Mouse (Mus musculus): ENCODE data around the gene Stxbp5. TPM values are rescaled to one million over a fixed set of nuclear protein-coding genes. Genes with fewer than 3 reads are reported as not detected.
A peak's percentile ranks its signal among the peaks of the same experiment; 100 is the strongest.

Stxbp5 gene
- polyA plus RNA-seq, 1 experiment = 21.0 TPM

DNA sequence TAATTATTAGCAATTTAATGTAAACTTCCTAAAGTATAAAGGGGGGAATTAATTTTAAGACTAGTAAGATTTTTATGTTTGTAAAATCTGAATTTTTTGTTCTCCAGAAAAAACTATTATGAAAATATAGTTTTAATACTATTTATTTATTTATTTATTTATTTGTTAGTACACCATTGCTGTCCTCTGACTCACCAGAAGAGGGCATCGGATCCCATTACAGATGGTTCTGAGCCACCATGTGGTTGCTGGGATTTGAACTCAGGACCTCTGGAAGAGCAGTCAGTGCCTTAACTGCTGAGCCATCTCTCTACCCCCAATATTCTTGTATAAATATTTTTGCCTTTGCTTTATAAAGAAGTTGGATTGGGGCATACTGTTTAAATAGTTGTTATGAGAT is 104.5 kb downstream of the Stxbp5 start:
- no peak for DNase-seq (ENCODE audit: low read depth)
- TF ChIP-seq POLR2A (IDR thresholded peaks at IDR 0.05; ENCODE audit: borderline replicate concordance, extremely low read depth, insufficient read depth, insufficient read length, poor library complexity, severe bottlenecking) (no peak), CTCF (IDR thresholded peaks at IDR 0.05; ENCODE audit: borderline replicate concordance, extremely low read depth, insufficient read depth, insufficient read length) (no peak)

DNA sequence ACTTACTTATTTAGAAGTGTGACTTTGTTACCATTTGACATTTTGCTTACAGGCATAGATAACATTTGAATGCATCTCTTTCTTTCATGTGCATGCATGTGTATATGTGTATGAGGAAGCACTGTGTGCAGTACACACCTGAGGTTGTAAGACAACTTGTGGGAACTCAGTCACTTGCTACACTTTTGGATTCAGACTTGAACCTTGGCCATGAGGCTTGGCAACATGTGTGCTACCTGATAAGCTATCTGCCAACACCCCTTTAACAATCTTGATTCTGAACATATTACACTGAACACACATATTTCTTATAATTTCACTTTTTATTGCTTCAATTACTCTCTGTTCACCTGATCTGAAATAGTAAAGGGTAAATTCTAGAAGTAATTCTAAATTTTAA is 106.5 kb downstream of the Stxbp5 start:
- no peak for TF ChIP-seq POLR2A (IDR thresholded peaks at IDR 0.05; ENCODE audit: borderline replicate concordance, extremely low read depth, insufficient read depth, insufficient read length, poor library complexity, severe bottlenecking)
- no peak for TF ChIP-seq CTCF (IDR thresholded peaks at IDR 0.05; ENCODE audit: borderline replicate concordance, extremely low read depth, insufficient read depth, insufficient read length)
- DNase-seq (ENCODE audit: low read depth) = no peak

DNA sequence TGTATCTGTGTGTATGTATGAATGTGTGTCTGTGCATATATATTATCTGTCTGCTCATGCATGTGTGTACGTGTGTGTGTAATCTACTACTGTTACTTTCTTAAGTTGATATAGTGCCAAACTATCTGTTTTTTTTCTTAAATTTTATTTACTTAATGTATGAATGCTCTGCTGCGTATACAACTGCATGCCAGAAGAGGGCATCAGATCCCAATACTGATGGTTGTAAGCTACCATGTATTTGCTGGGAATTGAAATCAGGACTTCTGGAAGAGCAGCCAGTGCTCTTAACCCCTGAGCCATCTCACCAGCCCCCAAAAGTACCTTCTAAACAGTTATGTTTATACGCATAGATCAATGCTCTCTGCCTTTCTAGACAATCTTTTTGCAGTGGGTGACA is 109.9 kb downstream of the Stxbp5 start:
- no peak for TF ChIP-seq CTCF (IDR thresholded peaks at IDR 0.05; ENCODE audit: borderline replicate concordance, extremely low read depth, insufficient read depth, insufficient read length)
- no peak for TF ChIP-seq POLR2A (IDR thresholded peaks at IDR 0.05; ENCODE audit: borderline replicate concordance, extremely low read depth, insufficient read depth, insufficient read length, poor library complexity, severe bottlenecking)
- DNase-seq (ENCODE audit: low read depth) = no peak

DNA sequence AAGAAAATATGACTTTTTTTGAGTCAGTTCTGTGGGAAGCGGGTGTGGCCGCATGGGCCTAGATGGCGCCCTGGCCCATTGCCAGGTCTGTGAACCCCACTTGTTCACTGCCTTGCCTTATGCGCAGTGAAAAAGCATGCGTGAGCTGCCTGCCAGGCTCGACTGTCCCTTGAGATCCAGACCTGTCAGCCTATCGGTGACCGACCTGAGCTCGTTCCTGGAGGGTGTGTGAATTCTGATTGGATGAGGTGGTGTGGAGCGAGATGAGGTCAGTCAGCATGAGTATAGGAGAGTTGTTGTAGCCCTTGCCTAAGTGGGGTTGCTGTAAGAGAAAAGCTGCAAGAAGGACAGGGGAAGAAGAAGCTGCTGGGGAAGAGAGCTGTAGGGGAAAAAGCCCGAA is 114.4 kb downstream of the Stxbp5 start:
- no peak for TF ChIP-seq CTCF (IDR thresholded peaks at IDR 0.05; ENCODE audit: borderline replicate concordance, extremely low read depth, insufficient read depth, insufficient read length)
- no peak for TF ChIP-seq POLR2A (IDR thresholded peaks at IDR 0.05; ENCODE audit: borderline replicate concordance, extremely low read depth, insufficient read depth, insufficient read length, poor library complexity, severe bottlenecking)
- no peak for DNase-seq (ENCODE audit: low read depth)

GRCm38 (mm10) chr10:9785651-9786050 is 115.2 kb downstream of the Stxbp5 start:
- peak; percentile 28 for DNase-seq (ENCODE audit: low read depth)

DNA sequence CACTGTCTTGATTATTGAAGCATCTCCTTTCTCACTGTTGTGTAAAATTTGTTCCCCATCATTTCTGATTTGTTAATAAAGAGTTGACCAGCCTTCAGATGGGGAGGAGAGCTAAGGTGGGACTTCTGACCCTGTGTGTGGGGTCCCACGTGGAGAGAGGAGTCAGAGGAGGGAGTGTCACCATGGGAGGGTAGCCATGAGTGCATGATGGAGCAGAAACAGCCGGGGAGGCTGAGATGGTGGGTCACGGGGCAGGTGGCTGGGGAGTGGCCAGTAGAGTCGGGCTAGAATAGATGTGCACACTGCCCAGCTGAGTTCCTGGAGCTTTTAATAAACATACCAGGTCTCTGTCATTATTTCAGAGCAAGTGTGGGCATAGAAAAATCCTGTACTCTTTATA is 121.0 kb downstream of the Stxbp5 start:
- TF ChIP-seq POLR2A (IDR thresholded peaks at IDR 0.05; ENCODE audit: borderline replicate concordance, extremely low read depth, insufficient read depth, insufficient read length, poor library complexity, severe bottlenecking) (no peak), CTCF (IDR thresholded peaks at IDR 0.05; ENCODE audit: borderline replicate concordance, extremely low read depth, insufficient read depth, insufficient read length) (no peak)
- DNase-seq (ENCODE audit: low read depth) = no peak

More at GRCm38 (mm10) chr10:9785651-9786050, 115.2 kb downstream of the Stxbp5 start:
- TF ChIP-seq CTCF (IDR thresholded peaks at IDR 0.05; ENCODE audit: borderline replicate concordance, extremely low read depth, insufficient read depth, insufficient read length) (no peak), POLR2A (IDR thresholded peaks at IDR 0.05; ENCODE audit: borderline replicate concordance, extremely low read depth, insufficient read depth, insufficient read length, poor library complexity, severe bottlenecking) (no peak)

- DNase-seq (ENCODE audit: low read depth) = peak; percentile 9
- TF ChIP-seq CTCF (IDR thresholded peaks at IDR 0.05; ENCODE audit: borderline replicate concordance, extremely low read depth, insufficient read depth, insufficient read length) = no peak
- TF ChIP-seq POLR2A (IDR thresholded peaks at IDR 0.05; ENCODE audit: borderline replicate concordance, extremely low read depth, insufficient read depth, insufficient read length, poor library complexity, severe bottlenecking) = no peak
These were observed 130.6 kb downstream of the Stxbp5 start for GRCm38 (mm10) chr10:9770261-9770660.

DNA sequence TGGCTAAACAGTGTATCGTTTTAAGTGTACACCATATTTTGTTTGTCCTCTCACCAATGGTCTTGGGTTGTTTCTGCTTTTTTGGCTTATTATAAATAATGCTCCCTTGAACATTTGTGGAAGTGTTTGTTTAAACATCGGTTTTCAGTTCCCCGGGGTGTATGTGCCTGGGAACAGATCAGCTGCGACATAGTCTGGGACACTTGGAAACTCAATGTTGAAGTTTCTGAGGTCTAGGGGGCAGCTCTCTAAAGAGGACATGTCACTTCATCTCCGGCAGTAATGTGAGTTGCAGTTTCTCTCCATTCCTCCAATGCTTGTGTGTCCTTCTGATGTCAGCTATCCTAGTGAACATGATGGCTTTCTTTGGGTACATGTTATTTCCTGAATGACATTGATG is 137.0 kb downstream of the Stxbp5 start:
- DNase-seq (ENCODE audit: low read depth) = no peak
- TF ChIP-seq CTCF (IDR thresholded peaks at IDR 0.05; ENCODE audit: borderline replicate concordance, extremely low read depth, insufficient read depth, insufficient read length) = no peak
- no peak for TF ChIP-seq POLR2A (IDR thresholded peaks at IDR 0.05; ENCODE audit: borderline replicate concordance, extremely low read depth, insufficient read depth, insufficient read length, poor library complexity, severe bottlenecking)

GRCm38 (mm10) chr10:9760264-9760663 is 140.6 kb downstream of the Stxbp5 start:
- no peak for TF ChIP-seq CTCF (IDR thresholded peaks at IDR 0.05; ENCODE audit: borderline replicate concordance, extremely low read depth, insufficient read depth, insufficient read length)
- DNase-seq (ENCODE audit: low read depth) = no peak

DNA sequence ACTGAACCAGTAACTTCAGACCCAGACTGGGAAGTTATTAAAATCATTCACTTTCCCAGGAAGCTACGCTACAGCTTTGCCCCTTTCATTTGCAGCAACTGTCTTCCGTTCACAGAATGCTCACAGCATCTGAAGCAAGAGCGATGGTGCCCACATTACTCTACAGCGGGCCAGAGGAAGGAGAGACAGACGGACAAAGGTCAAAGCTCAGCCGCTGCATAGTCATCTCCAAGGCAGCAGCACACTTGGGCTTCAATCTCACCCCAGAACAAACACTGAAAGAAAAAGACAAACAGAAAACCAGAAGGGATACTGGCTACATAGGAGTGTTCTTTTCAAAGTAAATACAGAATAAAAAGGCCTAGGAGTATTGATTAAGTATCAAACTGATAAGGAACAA is 144.3 kb downstream of the Stxbp5 start:
- TF ChIP-seq CTCF (IDR thresholded peaks at IDR 0.05; ENCODE audit: borderline replicate concordance, extremely low read depth, insufficient read depth, insufficient read length) = no peak
- no peak for TF ChIP-seq POLR2A (IDR thresholded peaks at IDR 0.05; ENCODE audit: borderline replicate concordance, extremely low read depth, insufficient read depth, insufficient read length, poor library complexity, severe bottlenecking)
- no peak for DNase-seq (ENCODE audit: low read depth)

DNA sequence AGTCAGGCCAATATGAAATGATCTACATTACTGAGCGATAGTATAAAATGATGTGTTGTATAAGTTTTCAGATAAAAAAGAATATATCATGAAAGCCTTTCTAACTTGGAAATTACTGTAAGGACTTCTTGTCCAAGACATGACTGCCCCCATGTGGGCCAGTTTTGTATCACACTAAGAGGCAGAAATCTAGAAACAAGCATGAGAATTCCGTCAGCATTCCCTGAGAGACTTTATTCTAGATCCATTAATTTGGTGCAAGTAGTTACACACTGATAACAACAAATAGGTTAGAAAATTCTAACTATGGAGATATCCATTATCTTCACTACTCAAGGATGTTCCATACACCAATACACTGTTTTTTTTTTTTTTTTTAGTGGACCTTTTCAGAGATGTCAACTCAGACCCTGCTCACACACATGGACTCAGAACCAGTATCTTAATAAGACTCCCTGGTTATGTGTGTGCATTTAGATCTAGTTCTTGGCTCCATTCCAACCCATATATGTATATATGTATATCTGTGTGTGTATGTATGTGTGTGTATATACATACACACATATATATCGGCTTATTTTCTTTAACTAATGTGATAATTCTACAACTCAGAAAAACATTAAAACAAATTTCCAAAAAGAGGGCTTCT is 145.9 kb downstream of the Stxbp5 start:
- peak; percentile 57; the same call in 1 of the 2 replicates for TF ChIP-seq CTCF (IDR thresholded peaks at IDR 0.05; ENCODE audit: borderline replicate concordance, extremely low read depth, insufficient read depth, insufficient read length)
- TF ChIP-seq POLR2A (IDR thresholded peaks at IDR 0.05; ENCODE audit: borderline replicate concordance, extremely low read depth, insufficient read depth, insufficient read length, poor library complexity, severe bottlenecking) = no peak

GRCm38 (mm10) chr10:9733861-9734260 is 167.0 kb downstream of the Stxbp5 start:
- TF ChIP-seq POLR2A (IDR thresholded peaks at IDR 0.05; ENCODE audit: borderline replicate concordance, extremely low read depth, insufficient read depth, insufficient read length, poor library complexity, severe bottlenecking) (no peak), CTCF (IDR thresholded peaks at IDR 0.05; ENCODE audit: borderline replicate concordance, extremely low read depth, insufficient read depth, insufficient read length) (no peak)
- peak; percentile 76 for DNase-seq (ENCODE audit: low read depth)

More for the DNA sequence above, 145.9 kb downstream of the Stxbp5 start:
- DNase-seq (ENCODE audit: low read depth) = peak; percentile 87
